24 mouse cellular contexts compared by ENCODE assay signal in genomic region chr6:101362268-101362667, GRCm38 (mm10). TPM values are rescaled to one million over a fixed set of nuclear protein-coding genes. Genes with fewer than 3 reads are reported as not detected.
DNase-seq lines count a peak whose midpoint lies in the region; ATAC-seq and TF ChIP-seq lines count a peak whose summit lies in the region.
"Had no signal": no experiment of that assay in that cellular context is flagged by ENCODE, and none has a peak within 500 bp of the region (broad histone marks: within the 10 kb centered on the region; RNA-seq: fewer than 3 reads in every experiment).

No protein-coding gene starts in this region.

- no peak for TF ChIP-seq EP300 in liver, postnatal 0 days (IDR thresholded peaks at IDR 0.05; ENCODE audit: low read depth)

- no peaks in the 10 kb centered on the region for H3K9me3 ChIP-seq in heart, embryonic 12.5 days (replicated peaks)
- H3K9me3 ChIP-seq in liver, postnatal 0 days (ENCODE audit: low read length): no peaks in the 10 kb centered on the region
- H3K9me3 ChIP-seq in heart, embryonic 16.5 days (replicated peaks; ENCODE audit: control insufficient read depth, low read length): no peaks in the 10 kb centered on the region
- H3K9me3 ChIP-seq: intestine, embryonic 15.5 days; midbrain, embryonic 12.5 days had no signal

- no peak overlapping the region for H3K4me3 ChIP-seq in heart, embryonic 12.5 days
- H3K4me3 ChIP-seq in liver, postnatal 0 days (ENCODE audit: low read depth, low read length): no peak overlapping the region
- H3K4me3 ChIP-seq in heart, embryonic 16.5 days (ENCODE audit: low read length): no peak overlapping the region
- H3K4me3 ChIP-seq: intestine, embryonic 15.5 days; midbrain, embryonic 12.5 days had no signal

- no peak for ATAC-seq in heart, embryonic 12.5 days (ENCODE audit: insufficient number of reproducible peaks, low FRiP score)
- ATAC-seq in liver, postnatal 0 days: no peak
- ATAC-seq in heart, embryonic 16.5 days (replicated peaks; ENCODE audit: extremely low read depth, insufficient read depth, low FRiP score): no peak
- ATAC-seq: forebrain, embryonic 16.5 days; hindbrain, embryonic 16.5 days; intestine, embryonic 15.5 days had no signal

- H3K27me3 ChIP-seq in heart, embryonic 12.5 days (replicated peaks): no peaks in the 10 kb centered on the region
- H3K27me3 ChIP-seq in liver, postnatal 0 days (ENCODE audit: insufficient read depth, low read length): no peaks in the 10 kb centered on the region
- H3K27me3 ChIP-seq in heart, embryonic 16.5 days (ENCODE audit: control insufficient read depth, insufficient read depth, low read length): no peaks in the 10 kb centered on the region
- H3K27me3 ChIP-seq: intestine, embryonic 15.5 days had no signal

- intact Hi-C loops in heart, postnatal 25 days (cut with DNase I): no loop called here

- no peak overlapping the region for H3K9ac ChIP-seq in heart, embryonic 12.5 days
- no peak overlapping the region for H3K9ac ChIP-seq in liver, postnatal 0 days (replicated peaks)
- no peak overlapping the region for H3K9ac ChIP-seq in heart, embryonic 16.5 days (ENCODE audit: low read length)
- H3K9ac ChIP-seq: intestine, embryonic 15.5 days; midbrain, embryonic 12.5 days had no signal

- H3K4me2 ChIP-seq in heart, embryonic 12.5 days: no peak overlapping the region
- no peak overlapping the region for H3K4me2 ChIP-seq in liver, postnatal 0 days (ENCODE audit: low read depth, low read length)
- H3K4me2 ChIP-seq in heart, embryonic 16.5 days (ENCODE audit: low read depth, low read length): no peak overlapping the region
- H3K4me2 ChIP-seq: intestine, embryonic 15.5 days; liver, embryonic 11.5 days; midbrain, embryonic 12.5 days had no signal

- WGBS in heart, embryonic 12.5 days: 42% methylated on average over 4 of the region's 4 CpGs
- 60% methylated on average over 4 of the region's 4 CpGs for WGBS in liver, postnatal 0 days (ENCODE audit: insufficient replicate concordance)
- 36% methylated on average over 4 of the region's 4 CpGs for WGBS in heart, embryonic 16.5 days

- peaks cover 78% of the 10 kb centered on the region for H3K4me1 ChIP-seq in heart, embryonic 12.5 days (replicated peaks)
- H3K4me1 ChIP-seq in liver, postnatal 0 days (ENCODE audit: insufficient read depth): peaks cover 11% of the 10 kb centered on the region
- H3K4me1 ChIP-seq in heart, embryonic 16.5 days (ENCODE audit: control insufficient read depth, insufficient read depth, low read length): peaks cover 57% of the 10 kb centered on the region

- H3K27ac ChIP-seq in heart, embryonic 12.5 days (ENCODE audit: poor library complexity, severe bottlenecking): peak overlapping the region; percentile 39
- H3K27ac ChIP-seq in liver, postnatal 0 days (ENCODE audit: low read depth): 0 out of 2 replicates have a peak overlapping the region, but pooled peaks have one; percentile 7
- peak overlapping the region; percentile 30 for H3K27ac ChIP-seq in heart, embryonic 16.5 days (ENCODE audit: low read length)
- H3K27ac ChIP-seq: intestine, embryonic 15.5 days; midbrain, embryonic 12.5 days had no signal

- no peak for TF ChIP-seq CTCF in liver, postnatal 0 days (IDR thresholded peaks at IDR 0.05; ENCODE audit: low read depth)

- peaks cover 12% of the 10 kb centered on the region for H3K36me3 ChIP-seq in heart, embryonic 12.5 days
- H3K36me3 ChIP-seq in liver, postnatal 0 days (replicated peaks; ENCODE audit: insufficient read depth, low read length): no peaks in the 10 kb centered on the region
- H3K36me3 ChIP-seq in heart, embryonic 16.5 days (ENCODE audit: control insufficient read depth, insufficient read depth): peaks cover 11% of the 10 kb centered on the region
- H3K36me3 ChIP-seq: intestine, embryonic 15.5 days; midbrain, embryonic 12.5 days had no signal

- DNase-seq in heart, postnatal 25 days (ENCODE audit: low spot score): no peak
- DNase-seq in liver, postnatal 0 days: no peak
- no peak for DNase-seq in liver
- peak; percentile 76 for DNase-seq in Muller cell, postnatal 12 days (ENCODE audit: inconsistent ontology term)
- DNase-seq in adrenal gland, postnatal 10 days: no peak
- DNase-seq: adrenal gland, postnatal 14 days; cerebellum, adult 2 months; gastrocnemius, postnatal 10 days; kidney, adult 8-10 months; kidney, postnatal 10 days; left cerebral cortex, postnatal 4 days; lung, adult 18-20 months; thymus, adult 18-20 months; thymus, postnatal 36 days had no signal

RNA-seq across cellular contexts. Expression of gene Pdzrn3, which starts 15.4 kb away (rescaled TPM):
- 13.6 and 14.0 TPM in 2 replicates for polyA plus RNA-seq in heart, embryonic 12.5 days (2016; fragmentation: Nextera tagmentation; extraction: Ambion mirVana)
- total RNA-seq in heart, postnatal 25 days (2021): 10 to 100 TPM; 28.6 to 35.5 TPM
- 0.60 and 0.69 TPM in 2 replicates for polyA plus RNA-seq in liver, postnatal 0 days (2015; fragmentation: Nextera tagmentation; extraction: Ambion mirVana)
- 13.1 and 14.5 TPM in 2 replicates for polyA plus RNA-seq in heart, embryonic 16.5 days (2015; fragmentation: Nextera tagmentation; extraction: Ambion mirVana)
- 10 to 100 TPM; 15.7 to 21.4 TPM for total RNA-seq in adrenal gland, postnatal 10 days (2021)
- total RNA-seq: granulocyte monocyte progenitor cell, adult 5-6 weeks; megakaryocyte, adult 5-6 weeks; neutrophil, adult 5-6 weeks had no signal
